Mouse (Mus musculus): ENCODE measurements around the gene Catip. TPM values are rescaled to one million over a fixed set of nuclear protein-coding genes. Genes with fewer than 3 reads are reported as not detected.

The Catip gene
- polyA plus RNA-seq (2012; rRNA removed) (3.8 and 4.2 TPM in 2 replicates), polyA plus RNA-seq (2014; fragmentation: Nextera tagmentation; extraction: Ambion mirVana) (0.73 and 1.8 TPM in 2 replicates)

- Histone ChIP-seq H3K27ac (replicated peaks; ENCODE audit: low read depth, low read length) (peak within 1 kb of the TSS; percentile 61; the same call in 1 of the 2 replicates), H3K27me3 (ENCODE audit: control insufficient read depth, insufficient read depth, low read length) (no peaks in the 10 kb centered on the region), H3K4me3 (replicated peaks; ENCODE audit: low read length) (peak within 1 kb of the TSS; percentile 16), H3K36me3 (ENCODE audit: control insufficient read depth, insufficient read depth, low read length) (no peaks in the 10 kb centered on the region), H3K9me3 (ENCODE audit: control insufficient read depth, low read length) (no peaks in the 10 kb centered on the region), H3K4me2 (replicated peaks; ENCODE audit: low read depth, low read length, severe bottlenecking) (peak within 1 kb of the TSS; percentile 38), H3K4me1 (ENCODE audit: control insufficient read depth, insufficient read depth, low read length) (peaks cover 7% of the 10 kb centered on the region; the same call in 1 of the 2 replicates), H3K9ac (ENCODE audit: low read depth, low read length, severe bottlenecking) (no peak within 1 kb of the TSS)
- ATAC-seq (ENCODE audit: low FRiP score, low read depth), result peak; percentile 86
- TF ChIP-seq POLR2A (IDR thresholded peaks at IDR 0.05; ENCODE audit: borderline replicate concordance, extremely low read depth, insufficient read depth, insufficient read length), result no peak
- WGBS, result 0% methylated on average over 2 of the region's 2 CpGs
- peak; percentile 94 for DNase-seq (ENCODE audit: low spot score)
Observed at GRCm38 (mm10) chr1:74361812-74362211, at the start of gene Catip. Catip (plus strand) TSS chr1:74362108.

- H3K4me1 ChIP-seq (ENCODE audit: control insufficient read depth, insufficient read depth, low read length), result no peaks in the 10 kb centered on the region
- 2% methylated on average over 3 of the region's 3 CpGs for WGBS
- TF ChIP-seq POLR2A (IDR thresholded peaks at IDR 0.05; ENCODE audit: borderline replicate concordance, extremely low read depth, insufficient read depth, insufficient read length), result no peak
- DNase-seq (ENCODE audit: low spot score) (peak; percentile 94), ATAC-seq (ENCODE audit: low FRiP score, low read depth) (no peak)
- no peak overlapping the region for H3K4me3 ChIP-seq (replicated peaks; ENCODE audit: low read length)
- H3K36me3 ChIP-seq (ENCODE audit: control insufficient read depth, insufficient read depth, low read length), result no peaks in the 10 kb centered on the region
- H3K9me3 ChIP-seq (ENCODE audit: control insufficient read depth, low read length), result no peaks in the 10 kb centered on the region
- no peak overlapping the region for H3K27ac ChIP-seq (replicated peaks; ENCODE audit: low read depth, low read length)
- no peak overlapping the region for H3K9ac ChIP-seq (ENCODE audit: low read depth, low read length, severe bottlenecking)
- no peaks in the 10 kb centered on the region for H3K27me3 ChIP-seq (ENCODE audit: control insufficient read depth, insufficient read depth, low read length)
- no peak overlapping the region for H3K4me2 ChIP-seq (replicated peaks; ENCODE audit: low read depth, low read length, severe bottlenecking)
Observed at GRCm38 (mm10) chr1:74313049-74313692, 48.7 kb upstream of the Catip start.

- no peak for DNase-seq (ENCODE audit: low spot score)
- Histone ChIP-seq H3K27ac (replicated peaks; ENCODE audit: low read depth, low read length) (no peak overlapping the region), H3K4me1 (ENCODE audit: control insufficient read depth, insufficient read depth, low read length) (no peaks in the 10 kb centered on the region), H3K9me3 (ENCODE audit: control insufficient read depth, low read length) (no peaks in the 10 kb centered on the region), H3K4me3 (replicated peaks; ENCODE audit: low read length) (no peak overlapping the region), H3K27me3 (ENCODE audit: control insufficient read depth, insufficient read depth, low read length) (no peaks in the 10 kb centered on the region), H3K36me3 (ENCODE audit: control insufficient read depth, insufficient read depth, low read length) (no peaks in the 10 kb centered on the region), H3K9ac (ENCODE audit: low read depth, low read length, severe bottlenecking) (no peak overlapping the region), H3K4me2 (replicated peaks; ENCODE audit: low read depth, low read length, severe bottlenecking) (no peak overlapping the region)
- 92% methylated on average over 3 of the region's 3 CpGs for whole genome bisulfite sequencing
- no peak for ATAC-seq (ENCODE audit: low FRiP score, low read depth)
- TF ChIP-seq POLR2A (IDR thresholded peaks at IDR 0.05; ENCODE audit: borderline replicate concordance, extremely low read depth, insufficient read depth, insufficient read length), result no peak
Observed at GRCm38 (mm10) chr1:74314796-74315195, 47.1 kb upstream of the Catip start.

GRCm38 (mm10) chr1:74316114-74316827 is 45.6 kb upstream of the Catip start:
- H3K4me2 ChIP-seq (replicated peaks; ENCODE audit: low read depth, low read length, severe bottlenecking), result no peak overlapping the region
- TF ChIP-seq POLR2A (IDR thresholded peaks at IDR 0.05; ENCODE audit: borderline replicate concordance, extremely low read depth, insufficient read depth, insufficient read length), result no peak

GRCm38 (mm10) chr1:74318711-74319110 is 43.2 kb upstream of the Catip start:
- TF ChIP-seq POLR2A (IDR thresholded peaks at IDR 0.05; ENCODE audit: borderline replicate concordance, extremely low read depth, insufficient read depth, insufficient read length), result no peak
- H3K4me1 ChIP-seq (ENCODE audit: control insufficient read depth, insufficient read depth, low read length), result no peaks in the 10 kb centered on the region
- no peak for ATAC-seq (ENCODE audit: low FRiP score, low read depth)
- no peaks in the 10 kb centered on the region for H3K9me3 ChIP-seq (ENCODE audit: control insufficient read depth, low read length)
- H3K27me3 ChIP-seq (ENCODE audit: control insufficient read depth, insufficient read depth, low read length), result no peaks in the 10 kb centered on the region
- H3K9ac ChIP-seq (ENCODE audit: low read depth, low read length, severe bottlenecking), result no peak overlapping the region
- H3K36me3 ChIP-seq (ENCODE audit: control insufficient read depth, insufficient read depth, low read length), result no peaks in the 10 kb centered on the region
- 91% methylated on average over 3 of the region's 3 CpGs for WGBS
- H3K27ac ChIP-seq (replicated peaks; ENCODE audit: low read depth, low read length), result no peak overlapping the region
- H3K4me2 ChIP-seq (replicated peaks; ENCODE audit: low read depth, low read length, severe bottlenecking), result no peak overlapping the region
- no peak for DNase-seq (ENCODE audit: low spot score)
- no peak overlapping the region for H3K4me3 ChIP-seq (replicated peaks; ENCODE audit: low read length)

More at GRCm38 (mm10) chr1:74316114-74316827, 45.6 kb upstream of the Catip start:
- Histone ChIP-seq H3K36me3 (ENCODE audit: control insufficient read depth, insufficient read depth, low read length) (no peaks in the 10 kb centered on the region), H3K27me3 (ENCODE audit: control insufficient read depth, insufficient read depth, low read length) (no peaks in the 10 kb centered on the region), H3K9ac (ENCODE audit: low read depth, low read length, severe bottlenecking) (no peak overlapping the region), H3K27ac (replicated peaks; ENCODE audit: low read depth, low read length) (no peak overlapping the region), H3K4me1 (ENCODE audit: control insufficient read depth, insufficient read depth, low read length) (no peaks in the 10 kb centered on the region), H3K4me3 (replicated peaks; ENCODE audit: low read length) (no peak overlapping the region), H3K9me3 (ENCODE audit: control insufficient read depth, low read length) (no peaks in the 10 kb centered on the region)
- DNase-seq (ENCODE audit: low spot score) (no peak), ATAC-seq (ENCODE audit: low FRiP score, low read depth) (no peak)
- WGBS, result 70% methylated on average over 4 of the region's 4 CpGs
